Mouse (Mus musculus): ENCODE measurements around the gene Olfr222. TPM values are rescaled to one million over a fixed set of nuclear protein-coding genes. Genes with fewer than 3 reads are reported as not detected.
A peak's percentile ranks its signal among the peaks of the same experiment; 100 is the strongest.

The Olfr222 gene
- total and polyA plus RNA-seq, 2 experiments, result not detected

DNA sequence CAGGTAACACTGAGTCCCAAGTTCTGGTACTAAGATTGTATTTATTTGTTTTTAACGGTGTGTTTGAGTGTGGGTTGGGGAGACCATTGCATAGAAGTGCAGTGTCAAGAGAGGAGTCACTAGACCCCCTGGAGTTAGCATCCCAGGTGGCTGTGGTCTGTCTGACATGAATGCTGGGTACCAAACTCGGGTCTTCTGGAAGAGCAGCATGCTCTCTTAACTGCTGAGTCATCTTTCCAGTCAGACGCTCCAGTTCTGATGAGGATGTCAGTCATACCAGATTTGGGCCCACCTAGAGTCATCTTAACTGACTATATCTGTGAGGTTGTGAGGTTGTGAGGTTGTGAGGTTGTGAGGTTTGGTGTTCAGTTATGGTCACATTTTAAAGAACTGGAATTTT, 15.1 kb downstream of the Olfr222 start:
- TF ChIP-seq CTCF (IDR thresholded peaks at IDR 0.05; ENCODE audit: low read depth, low read length), result no peak
- TF ChIP-seq POLR2A (IDR thresholded peaks at IDR 0.05; ENCODE audit: extremely low read depth, insufficient read depth, low read length), result no peak
- WGBS, result 67% methylated on average over 3 of the region's 3 CpGs

DNA sequence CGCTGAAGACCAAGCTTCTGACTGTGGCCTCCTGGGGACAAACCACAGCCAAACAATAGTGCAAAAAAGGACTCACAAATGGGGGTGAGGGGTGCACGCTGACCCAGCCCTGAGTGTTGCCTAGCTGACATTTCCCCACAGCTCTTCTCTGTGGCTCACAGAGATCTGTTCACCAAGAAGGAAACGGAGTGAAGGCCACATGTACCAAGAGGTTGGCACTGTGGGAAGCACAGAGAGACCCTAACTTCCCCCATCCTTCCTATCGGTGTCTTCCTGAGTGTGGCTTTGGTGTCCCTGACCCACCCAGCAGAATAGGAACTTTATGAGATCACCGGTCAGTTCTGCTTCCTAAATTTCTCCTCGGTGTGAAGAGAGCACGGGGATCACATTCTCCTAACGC, 21.5 kb downstream of the Olfr222 start:
- Histone ChIP-seq H3K79me2 (ENCODE audit: control insufficient read depth, insufficient read depth, low read length) (no peaks in the 10 kb centered on the region), H3K36me3 (ENCODE audit: control insufficient read depth, insufficient read depth, low read length) (no peaks in the 10 kb centered on the region), H3K9ac (ENCODE audit: low read depth, low read length) (no peak overlapping the region), H3K27me3 (ENCODE audit: control insufficient read depth, insufficient read depth, low read length) (no peaks in the 10 kb centered on the region), H3K4me3 (ENCODE audit: insufficient read depth, low read depth, low read length) (no peak overlapping the region), H3K27ac (replicated peaks; ENCODE audit: insufficient read depth, low read depth, low read length) (no peak overlapping the region), H3K4me1 (ENCODE audit: control insufficient read depth, insufficient read depth, low read length) (no peaks in the 10 kb centered on the region)
- no peak for DNase-seq (ENCODE audit: extremely low read depth, low read depth, low spot score)
- 72% methylated on average over 8 of the region's 8 CpGs for WGBS
- no peak for TF ChIP-seq POLR2A (IDR thresholded peaks at IDR 0.05; ENCODE audit: extremely low read depth, insufficient read depth, low read length)
- no peak for TF ChIP-seq CTCF (IDR thresholded peaks at IDR 0.05; ENCODE audit: low read depth, low read length)

More for the DNA sequence above, 15.1 kb downstream of the Olfr222 start:
- DNase-seq (ENCODE audit: extremely low read depth, low read depth, low spot score), result no peak
- H3K27ac ChIP-seq (replicated peaks; ENCODE audit: insufficient read depth, low read depth, low read length), result no peak overlapping the region
- no peaks in the 10 kb centered on the region for H3K36me3 ChIP-seq (ENCODE audit: control insufficient read depth, insufficient read depth, low read length)
- no peak overlapping the region for H3K9ac ChIP-seq (ENCODE audit: low read depth, low read length)
- H3K4me3 ChIP-seq (ENCODE audit: insufficient read depth, low read depth, low read length), result no peak overlapping the region
- H3K79me2 ChIP-seq (ENCODE audit: control insufficient read depth, insufficient read depth, low read length), result no peaks in the 10 kb centered on the region
- no peaks in the 10 kb centered on the region for H3K4me1 ChIP-seq (ENCODE audit: control insufficient read depth, insufficient read depth, low read length)
- H3K27me3 ChIP-seq (ENCODE audit: control insufficient read depth, insufficient read depth, low read length), result no peaks in the 10 kb centered on the region

DNA sequence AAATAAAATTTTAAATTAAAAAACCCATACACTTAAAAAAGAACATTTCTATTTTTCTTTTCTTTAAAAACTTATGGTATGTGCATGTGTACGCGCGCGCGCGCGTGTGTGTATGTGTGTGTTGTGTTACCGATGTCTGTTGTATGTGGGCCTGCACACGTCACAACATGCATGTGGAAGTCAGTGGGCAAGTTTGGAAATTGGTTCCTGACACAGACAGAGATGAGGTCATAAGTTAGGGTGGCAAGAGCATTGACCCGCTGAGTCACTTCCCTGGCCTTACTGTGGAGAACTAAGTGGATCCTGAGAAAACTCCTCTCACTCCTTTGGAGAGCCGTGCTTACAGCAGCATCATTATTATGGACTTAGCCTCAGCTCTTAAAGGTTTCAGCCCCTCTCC, 21.9 kb downstream of the Olfr222 start:
- no peak overlapping the region for H3K27ac ChIP-seq (replicated peaks; ENCODE audit: insufficient read depth, low read depth, low read length)
- no peak overlapping the region for H3K9ac ChIP-seq (ENCODE audit: low read depth, low read length)
- no peaks in the 10 kb centered on the region for H3K27me3 ChIP-seq (ENCODE audit: control insufficient read depth, insufficient read depth, low read length)
- TF ChIP-seq POLR2A (IDR thresholded peaks at IDR 0.05; ENCODE audit: extremely low read depth, insufficient read depth, low read length), result no peak
- no peak for TF ChIP-seq CTCF (IDR thresholded peaks at IDR 0.05; ENCODE audit: low read depth, low read length)
- H3K4me1 ChIP-seq (ENCODE audit: control insufficient read depth, insufficient read depth, low read length), result no peaks in the 10 kb centered on the region
- no peak for DNase-seq (ENCODE audit: extremely low read depth, low read depth, low spot score)
- no peaks in the 10 kb centered on the region for H3K36me3 ChIP-seq (ENCODE audit: control insufficient read depth, insufficient read depth, low read length)
- no peaks in the 10 kb centered on the region for H3K79me2 ChIP-seq (ENCODE audit: control insufficient read depth, insufficient read depth, low read length)
- 94% methylated on average over 11 of the region's 11 CpGs for WGBS
- no peak overlapping the region for H3K4me3 ChIP-seq (ENCODE audit: insufficient read depth, low read depth, low read length)

DNA sequence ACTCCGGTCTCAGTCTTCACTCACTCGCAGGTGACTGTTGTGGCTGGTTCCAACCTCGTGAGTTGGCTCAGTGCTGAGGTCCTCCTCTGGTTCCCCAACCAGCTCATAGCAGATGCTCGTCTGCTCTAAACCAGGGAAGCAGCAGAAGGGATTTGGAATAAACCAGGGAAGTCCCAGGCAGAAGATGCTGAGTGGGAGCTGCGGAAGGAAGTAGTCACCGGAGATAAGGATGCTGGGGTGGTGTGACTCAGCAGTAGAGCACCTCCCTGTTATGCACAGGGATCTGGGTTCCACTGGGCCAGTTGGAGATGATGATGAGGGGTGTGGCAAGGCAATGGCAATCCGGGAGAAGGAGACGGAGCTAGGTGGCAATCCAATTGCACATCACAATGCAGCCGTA, 32.0 kb downstream of the Olfr222 start:
- Histone ChIP-seq H3K4me3 (ENCODE audit: insufficient read depth, low read depth, low read length) (no peak overlapping the region), H3K27me3 (ENCODE audit: control insufficient read depth, insufficient read depth, low read length) (no peaks in the 10 kb centered on the region), H3K36me3 (ENCODE audit: control insufficient read depth, insufficient read depth, low read length) (no peaks in the 10 kb centered on the region), H3K4me1 (ENCODE audit: control insufficient read depth, insufficient read depth, low read length) (no peaks in the 10 kb centered on the region), H3K79me2 (ENCODE audit: control insufficient read depth, insufficient read depth, low read length) (no peaks in the 10 kb centered on the region), H3K9ac (ENCODE audit: low read depth, low read length) (no peak overlapping the region), H3K27ac (replicated peaks; ENCODE audit: insufficient read depth, low read depth, low read length) (no peak overlapping the region)
- WGBS, result 74% methylated on average over 9 of the region's 9 CpGs
- no peak for TF ChIP-seq POLR2A (IDR thresholded peaks at IDR 0.05; ENCODE audit: extremely low read depth, insufficient read depth, low read length)
- TF ChIP-seq CTCF (IDR thresholded peaks at IDR 0.05; ENCODE audit: low read depth, low read length), result no peak
- no peak for DNase-seq (ENCODE audit: extremely low read depth, low read depth, low spot score)

DNA sequence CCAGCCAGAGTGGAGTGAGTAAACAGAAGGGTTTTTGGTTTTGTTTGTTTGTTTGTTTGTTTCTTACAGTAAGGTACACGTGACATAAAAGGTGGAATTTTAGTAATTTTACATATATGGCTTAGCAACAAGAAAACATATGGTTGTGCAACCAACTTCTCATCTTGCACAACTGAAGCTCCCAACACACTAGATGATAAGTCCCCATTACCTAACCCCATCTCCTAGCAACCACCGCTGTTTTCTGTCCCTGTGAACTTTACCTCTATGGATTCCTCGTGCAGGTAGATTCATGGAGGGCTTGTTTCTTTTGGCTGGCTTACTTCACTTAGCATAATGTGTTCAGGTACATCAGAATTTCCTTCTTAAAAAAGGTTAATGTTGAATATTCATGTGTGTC, 32.7 kb downstream of the Olfr222 start:
- 0 out of 2 replicates have a peak overlapping the region, but pooled peaks have one; percentile 47 for H3K27ac ChIP-seq (replicated peaks; ENCODE audit: insufficient read depth, low read depth, low read length)
- DNase-seq (ENCODE audit: extremely low read depth, low read depth, low spot score), result peak; percentile 58
- H3K79me2 ChIP-seq (ENCODE audit: control insufficient read depth, insufficient read depth, low read length), result no peaks in the 10 kb centered on the region
- H3K9ac ChIP-seq (ENCODE audit: low read depth, low read length), result no peak overlapping the region
- H3K4me1 ChIP-seq (ENCODE audit: control insufficient read depth, insufficient read depth, low read length), result no peaks in the 10 kb centered on the region
- TF ChIP-seq POLR2A (IDR thresholded peaks at IDR 0.05; ENCODE audit: extremely low read depth, insufficient read depth, low read length) (no peak), CTCF (IDR thresholded peaks at IDR 0.05; ENCODE audit: low read depth, low read length) (no peak)
- no peak overlapping the region for H3K4me3 ChIP-seq (ENCODE audit: insufficient read depth, low read depth, low read length)
- H3K27me3 ChIP-seq (ENCODE audit: control insufficient read depth, insufficient read depth, low read length), result no peaks in the 10 kb centered on the region
- H3K36me3 ChIP-seq (ENCODE audit: control insufficient read depth, insufficient read depth, low read length), result no peaks in the 10 kb centered on the region
- WGBS, result 14% methylated on average over 3 of the region's 3 CpGs

DNA sequence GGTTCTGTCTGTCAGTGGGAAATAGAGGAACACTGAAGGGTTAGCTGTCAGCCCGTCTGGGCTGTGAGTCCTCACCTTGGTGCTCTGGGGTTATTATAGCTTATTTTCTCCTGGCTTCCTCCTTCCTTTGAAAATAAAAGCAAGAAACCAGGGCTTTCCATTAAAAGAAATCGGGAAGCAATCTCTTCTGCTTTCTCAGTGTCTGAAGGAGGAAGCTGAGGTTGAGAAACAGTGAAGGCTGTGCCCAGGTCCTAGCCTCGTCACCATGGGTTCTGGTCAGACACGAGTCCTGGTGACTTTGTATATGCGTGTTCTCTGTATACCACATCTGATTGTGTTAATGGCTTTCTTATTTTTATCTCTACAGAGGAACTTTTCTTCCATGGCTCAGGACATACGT, 33.6 kb downstream of the Olfr222 start:
- TF ChIP-seq POLR2A (IDR thresholded peaks at IDR 0.05; ENCODE audit: extremely low read depth, insufficient read depth, low read length) (no peak), CTCF (IDR thresholded peaks at IDR 0.05; ENCODE audit: low read depth, low read length) (no peak)
- 77% methylated on average over 6 of the region's 6 CpGs for WGBS
- H3K4me3 ChIP-seq (ENCODE audit: insufficient read depth, low read depth, low read length), result no peak overlapping the region
- no peak overlapping the region for H3K9ac ChIP-seq (ENCODE audit: low read depth, low read length)
- no peaks in the 10 kb centered on the region for H3K36me3 ChIP-seq (ENCODE audit: control insufficient read depth, insufficient read depth, low read length)
- H3K27me3 ChIP-seq (ENCODE audit: control insufficient read depth, insufficient read depth, low read length), result no peaks in the 10 kb centered on the region
- H3K27ac ChIP-seq (replicated peaks; ENCODE audit: insufficient read depth, low read depth, low read length), result no peak overlapping the region
- DNase-seq (ENCODE audit: extremely low read depth, low read depth, low spot score), result peak; percentile 42
- no peaks in the 10 kb centered on the region for H3K79me2 ChIP-seq (ENCODE audit: control insufficient read depth, insufficient read depth, low read length)
- H3K4me1 ChIP-seq (ENCODE audit: control insufficient read depth, insufficient read depth, low read length), result no peaks in the 10 kb centered on the region

Data from liver, adult 2 months (tissue).